Mouse (Mus musculus) MEL (cell line): ENCODE measurements around the gene Krt12. TPM values are rescaled to one million over a fixed set of nuclear protein-coding genes. Genes with fewer than 3 reads are reported as not detected.

Experiments used
- DNase-seq: peaks from one replicate; pipeline ENCODE4 v3.0.0; 2011; ENCODE audit warnings: low read depth, low spot score
- H3K27ac ChIP-seq: 2 replicates; pipeline ENCODE4 v1.5.1; 2012; ENCODE audit warnings: low read depth, mild to moderate bottlenecking, control low read depth, low read length, moderate library complexity; ENCODE audit not compliant: control insufficient read depth
- H3K27me3 ChIP-seq, 2 experiments: fragments of 150-350 bp in 1 of 2; sonication (generic) in 1 of 2; 2 replicates each; pipeline ENCODE4 v1.6.1; 2012; ENCODE audit warnings: low read length in 2 of 2, mild to moderate bottlenecking in 2 of 2, improper control_type of control experiment in 1 of 2, moderate library complexity in 1 of 2; ENCODE audit not compliant: insufficient read depth in 2 of 2, control insufficient read depth in 1 of 2
- H3K36me3 ChIP-seq, 2 experiments: 2 replicates each; pipeline ENCODE4 v1.6.1; 2012 to 2014; ENCODE audit warnings: low read length in 2 of 2, improper control_type of control experiment in 1 of 2, inconsistent platforms in 1 of 2, mild to moderate bottlenecking in 1 of 2; ENCODE audit not compliant: insufficient read depth in 2 of 2, control insufficient read depth in 1 of 2
- H3K4me1 ChIP-seq, 2 experiments: fragments of 150-350 bp in 1 of 2; sonication (generic) in 1 of 2; 2 replicates each; pipeline ENCODE4 v1.6.1; 2012; ENCODE audit warnings: low read length in 2 of 2, improper control_type of control experiment in 1 of 2, mild to moderate bottlenecking in 1 of 2; ENCODE audit not compliant: insufficient read depth in 2 of 2, control insufficient read depth in 1 of 2
- H3K4me3 ChIP-seq, 2 experiments: fragments of 150-350 bp in 1 of 2; sonication (generic) in 1 of 2; 2 replicates each; pipeline ENCODE4 v1.5.1; 2012; ENCODE audit warnings: low read depth in 2 of 2, low read length in 2 of 2, mild to moderate bottlenecking in 2 of 2, moderate library complexity in 2 of 2, control low read depth in 1 of 2, improper control_type of control experiment in 1 of 2; ENCODE audit not compliant: control insufficient read depth in 1 of 2, insufficient read depth in 1 of 2
- H3K79me2 ChIP-seq: 2 replicates; pipeline ENCODE4 v1.6.1; 2012; ENCODE audit warnings: mild to moderate bottlenecking, low read length, moderate library complexity; ENCODE audit not compliant: control insufficient read depth, poor library complexity, insufficient read depth
- H3K9ac ChIP-seq: 2 replicates; pipeline ENCODE4 v1.6.1; 2012; ENCODE audit warnings: low read depth, mild to moderate bottlenecking, control low read depth, low read length, moderate library complexity; ENCODE audit not compliant: control insufficient read depth, poor library complexity, severe bottlenecking
- H3K9me3 ChIP-seq: fragments of 150-350 bp; sonication (generic); replicated peaks from 2 replicates; pipeline ENCODE4 v1.6.1; 2012; ENCODE audit warnings: mild to moderate bottlenecking, low read length, improper control_type of control experiment, moderate library complexity; ENCODE audit not compliant: insufficient read depth
- CHD2 ChIP-seq: IDR thresholded peaks from 2 replicates; pipeline ENCODE4 v1.6.1; 2011; ENCODE audit warnings: low read length, improper control_type of control experiment
- CTCF ChIP-seq, 3 experiments: IDR thresholded peaks in 2 of 3; conservative IDR thresholded peaks in 1 of 3; 2 replicates each; pipeline ENCODE4 v1.5.1; 2011 to 2012; ENCODE audit warnings: low read length in 3 of 3, low read depth in 2 of 3, mild to moderate bottlenecking in 2 of 3, improper control_type of control experiment in 1 of 3, inconsistent platforms in 1 of 3, mixed read lengths in 1 of 3, moderate library complexity in 1 of 3; ENCODE audit not compliant: control insufficient read depth in 1 of 3, insufficient read depth in 1 of 3, poor library complexity in 1 of 3, severe bottlenecking in 1 of 3
- E2F4 ChIP-seq: IDR thresholded peaks from 2 replicates; pipeline ENCODE4 v1.6.1; 2011; ENCODE audit warnings: low read depth, low read length, improper control_type of control experiment, borderline replicate concordance
- ETS1 ChIP-seq: IDR thresholded peaks from 2 replicates; pipeline ENCODE4 v1.6.1; 2012; ENCODE audit warnings: low read depth, mild to moderate bottlenecking, inconsistent platforms, low read length, improper control_type of control experiment, moderate library complexity
- GATA1 ChIP-seq: IDR thresholded peaks from 2 replicates; pipeline ENCODE4 v1.6.1; 2011; ENCODE audit warnings: low read depth, low read length, improper control_type of control experiment
- JUND ChIP-seq: IDR thresholded peaks from 2 replicates; pipeline ENCODE4 v1.6.1; 2011; ENCODE audit warnings: low read depth, mild to moderate bottlenecking, improper control_type of control experiment, low read length
- MXI1 ChIP-seq: IDR thresholded peaks from 2 replicates; pipeline ENCODE4 v1.6.1; 2011; ENCODE audit warnings: mild to moderate bottlenecking, low read depth, low read length, improper control_type of control experiment
- MYB ChIP-seq: IDR thresholded peaks from 2 replicates; pipeline ENCODE4 v1.6.1; 2011; ENCODE audit warnings: mild to moderate bottlenecking, low read depth, low read length, improper control_type of control experiment
- MYC ChIP-seq: IDR thresholded peaks from 2 replicates; pipeline ENCODE4 v1.6.1; 2011; ENCODE audit warnings: low read depth, mild to moderate bottlenecking, low read length, improper control_type of control experiment, moderate library complexity
- NRF1 ChIP-seq: IDR thresholded peaks from 2 replicates; pipeline ENCODE4 v1.6.1; 2014; ENCODE audit warnings: low read depth, mild to moderate bottlenecking, inconsistent platforms, low read length, improper control_type of control experiment, moderate library complexity; ENCODE audit not compliant: poor library complexity, insufficient read depth, severe bottlenecking
- POLR2AphosphoS2 ChIP-seq: IDR thresholded peaks from 2 replicates; pipeline ENCODE4 v1.6.1; 2011; ENCODE audit warnings: low read length, improper control_type of control experiment
- RCOR1 ChIP-seq: IDR thresholded peaks from 2 replicates; pipeline ENCODE4 v1.6.1; 2012; ENCODE audit warnings: low read depth, mild to moderate bottlenecking, inconsistent platforms, low read length, improper control_type of control experiment
- SMC3 ChIP-seq: IDR thresholded peaks from 2 replicates; pipeline ENCODE4 v1.6.1; 2011; ENCODE audit warnings: low read depth, low read length, improper control_type of control experiment
- USF1 ChIP-seq: IDR thresholded peaks from 2 replicates; pipeline ENCODE4 v1.6.1; 2014; ENCODE audit warnings: low read depth, mild to moderate bottlenecking, inconsistent platforms, low read length, improper control_type of control experiment, moderate library complexity
- ZC3H11A ChIP-seq: IDR thresholded peaks from 2 replicates; pipeline ENCODE4 v1.6.1; 2012; ENCODE audit warnings: low read depth, mild to moderate bottlenecking, inconsistent platforms, low read length, improper control_type of control experiment
- polyA plus RNA-seq, 2 experiments: library from polyadenylated mRNA; stranded (reverse) in 1 of 2; unstranded in 1 of 2; fragments of >175 nt in 1 of 2; fragments of >200 nt in 1 of 2; gene quantifications; 2 replicates each; pipeline versions ENCODE4 v1.2.1 to v1.2.4; 2012; ENCODE audit warnings: low replicate concordance in 2 of 2, low read depth in 1 of 2; ENCODE audit not compliant: insufficient read length in 2 of 2, insufficient read depth in 1 of 2, missing spikeins in 1 of 2
- total RNA-seq: library from RNA; depleted of rRNA; stranded (reverse); fragments of 300-350 nt; gene quantifications from 2 replicates; pipeline ENCODE4 v1.2.3, GENCODE M21; 2012

Krt12 gene
- total and polyA plus RNA-seq, 3 experiments, result 0.10 TPM; not detected in 2

- Histone ChIP-seq H3K9me3 (no peaks in the 10 kb centered on the region), H3K4me1 (0 out of 4 replicates have a peak, but pooled peaks cover 0 to under 1% of the 10 kb centered on the region in 2 experiments), H3K79me2 (no peaks in the 10 kb centered on the region), H3K36me3 (no peaks in the 10 kb centered on the region), H3K27ac (no peak within 1 kb of the TSS), H3K4me3 (no peak within 1 kb of the TSS), H3K27me3 (peaks cover 13 to 18% of the 10 kb centered on the region in 2 experiments), H3K9ac (no peak within 1 kb of the TSS)
- TF ChIP-seq CTCF (IDR thresholded peaks at IDR 0.05 in 2 of 3, conservative IDR thresholded peaks at IDR 0.05 in 1 of 3; ENCODE audit: control insufficient read depth in 1 of 3, insufficient read depth in 1 of 3, low read depth in 2 of 3, low read length in 3 of 3, poor library complexity in 1 of 3, severe bottlenecking in 1 of 3) (no peak), NRF1 (no peak), RCOR1 (no peak), MYB (no peak), ETS1 (no peak), MXI1 (no peak), POLR2AphosphoS2 (no peak), JUND (no peak), GATA1 (no peak), SMC3 (no peak), E2F4 (no peak), MYC (no peak)
- no peak for DNase-seq
Observed at GRCm38 (mm10) chr11:99374803-99375202, 47.3 kb downstream of the Krt12 start, which contains the start of gene Krt28. TSS of gene Krt28 (minus strand) at chr11:99374903.

DNA sequence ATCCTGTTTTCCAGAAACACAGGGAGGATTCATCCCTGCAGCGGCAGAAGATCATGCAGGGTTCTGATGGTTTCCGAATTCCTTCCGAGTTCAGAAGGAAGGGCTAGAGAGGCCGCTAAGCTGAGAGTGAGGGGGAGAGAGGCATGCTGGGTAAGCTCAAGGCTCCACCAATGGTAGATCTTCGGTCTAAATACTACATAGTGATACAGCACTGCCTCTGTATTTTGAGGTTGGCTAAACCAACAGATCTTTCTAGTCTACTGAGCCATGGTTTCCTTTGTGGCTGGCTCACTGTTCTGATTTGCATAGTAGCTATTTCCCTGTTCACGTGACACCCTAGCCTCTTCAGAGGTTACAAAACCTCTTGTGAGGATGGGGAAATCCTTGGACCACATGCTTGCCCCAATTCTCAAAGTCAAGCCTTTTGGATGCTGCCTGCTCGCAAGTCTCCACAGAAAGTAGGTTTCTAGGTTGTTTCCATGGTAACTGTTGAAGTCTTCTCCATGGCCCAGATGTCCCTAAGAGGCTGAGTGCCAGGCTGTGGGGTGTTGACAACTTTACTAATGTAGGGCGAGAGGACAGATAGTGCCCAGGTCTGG lies 52.1 kb downstream of the Krt12 start:
- Histone ChIP-seq H3K36me3 (peaks cover 0 to 3% of the 10 kb centered on the region in 2 experiments; a peak in 2 of 4 replicates), H3K4me1 (peaks cover 0 to 7% of the 10 kb centered on the region in 2 experiments; a peak in 2 of 4 replicates), H3K79me2 (no peaks in the 10 kb centered on the region), H3K27me3 (peaks cover 11 to 16% of the 10 kb centered on the region in 2 experiments), H3K27ac (no peak overlapping the region), H3K4me3 (no peak overlapping the region), H3K9me3 (no peaks in the 10 kb centered on the region), H3K9ac (no peak overlapping the region)
- no peak for DNase-seq
- TF ChIP-seq USF1 (peak; percentile 30; the same call in 1 of the 2 replicates), CHD2 (no peak)

DNA sequence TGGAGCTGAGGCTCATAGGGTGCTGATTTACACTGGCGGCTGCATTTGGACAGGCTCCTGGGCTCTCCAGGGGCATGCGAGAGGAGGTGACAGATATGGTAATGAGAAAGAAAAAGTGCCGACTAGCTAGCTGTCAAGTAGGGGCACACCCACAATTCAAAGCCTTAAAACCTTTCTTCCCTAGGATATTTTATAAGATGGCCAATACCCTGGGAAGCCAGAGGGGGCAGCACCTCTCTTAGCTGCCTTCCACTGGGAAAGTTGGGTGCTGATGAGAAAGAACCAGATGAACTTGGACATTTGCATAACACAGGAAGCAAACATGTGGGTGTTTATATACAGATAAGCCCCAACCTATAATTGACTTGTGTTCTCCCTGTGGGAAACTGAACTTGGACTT lies 52.8 kb downstream of the Krt12 start:
- H3K27ac ChIP-seq, result no peak overlapping the region
- no peak for TF ChIP-seq ZC3H11A
- peak; percentile 41 to 55 (median 44) for TF ChIP-seq CTCF (IDR thresholded peaks at IDR 0.05 in 2 of 3, conservative IDR thresholded peaks at IDR 0.05 in 1 of 3; ENCODE audit: control insufficient read depth in 1 of 3, insufficient read depth in 1 of 3, low read depth in 2 of 3, low read length in 3 of 3, poor library complexity in 1 of 3, severe bottlenecking in 1 of 3)
- H3K9ac ChIP-seq, result no peak overlapping the region

More for the DNA sequence above, 52.8 kb downstream of the Krt12 start:
- peak; percentile 35 for DNase-seq
- Histone ChIP-seq H3K4me3 (no peak overlapping the region), H3K4me1 (peaks cover 0 to 7% of the 10 kb centered on the region in 2 experiments; a peak in 2 of 4 replicates), H3K36me3 (peaks cover 0 to 3% of the 10 kb centered on the region in 2 experiments; a peak in 2 of 4 replicates), H3K27me3 (peaks cover 10 to 11% of the 10 kb centered on the region in 2 experiments), H3K79me2 (no peaks in the 10 kb centered on the region), H3K9me3 (no peaks in the 10 kb centered on the region)
